Mouse (Mus musculus) ES-Bruce4 (cell line): ENCODE measurements around the gene Bst1. TPM values are rescaled to one million over a fixed set of nuclear protein-coding genes. Genes with fewer than 3 reads are reported as not detected.

Experiments used
- H3K27ac ChIP-seq: 2 replicates; pipeline ENCODE4 v1.5.1; 2012; ENCODE audit warnings: low read length, inconsistent platforms; ENCODE audit not compliant: insufficient read depth
- H3K27me3 ChIP-seq: 2 replicates; pipeline ENCODE4 v1.6.1; 2012; ENCODE audit warnings: mild to moderate bottlenecking, low read length, inconsistent platforms; ENCODE audit not compliant: control insufficient read depth, poor library complexity, insufficient read depth, severe bottlenecking
- H3K36me3 ChIP-seq: 2 replicates; pipeline ENCODE4 v1.6.1; 2012; ENCODE audit warnings: inconsistent platforms, mild to moderate bottlenecking, low read length, moderate library complexity; ENCODE audit not compliant: control insufficient read depth, poor library complexity, insufficient read depth, severe bottlenecking
- H3K4me1 ChIP-seq: one replicate; pipeline ENCODE4 v1.8.1; 2011; ENCODE audit warnings: low read length; ENCODE audit not compliant: control insufficient read depth, insufficient read depth
- H3K4me3 ChIP-seq: 2 replicates; pipeline ENCODE4 v1.5.1; 2011; ENCODE audit warnings: low read depth, mild to moderate bottlenecking, low read length
- H3K9ac ChIP-seq: 2 replicates; pipeline ENCODE4 v1.6.1; 2012; ENCODE audit warnings: low read depth, mild to moderate bottlenecking, inconsistent platforms; ENCODE audit not compliant: poor library complexity, severe bottlenecking
- H3K9me3 ChIP-seq: replicated peaks from 2 replicates; pipeline ENCODE4 v1.6.1; 2012; ENCODE audit warnings: mild to moderate bottlenecking, low read length, inconsistent platforms; ENCODE audit not compliant: control insufficient read depth, poor library complexity, insufficient read depth, severe bottlenecking
- CTCF ChIP-seq: IDR thresholded peaks from one replicate; pipeline ENCODE4 v1.8.1; 2011; ENCODE audit warnings: low read depth, low read length
- EP300 ChIP-seq: IDR thresholded peaks from 2 replicates; pipeline ENCODE4 v1.6.1; 2011; ENCODE audit warnings: low read depth, low read length; ENCODE audit not compliant: insufficient read depth
- POLR2A ChIP-seq: IDR thresholded peaks from one replicate; pipeline ENCODE4 v1.8.1; 2011; ENCODE audit warnings: low read length; ENCODE audit not compliant: insufficient read depth
- polyA plus RNA-seq: library from polyadenylated mRNA; stranded (reverse); fragments of >200 nt; gene quantifications from 2 replicates; pipeline ENCODE4 v1.2.4, GENCODE M21; 2011; ENCODE audit warnings: low read depth; ENCODE audit not compliant: missing spikeins, insufficient read depth, insufficient read length

Gene Bst1
- polyA plus RNA-seq, 1 experiment = 6.2 TPM

GRCm38 (mm10) chr5:43781423-43781976 lies 37.2 kb upstream of the Bst1 start:
- Histone ChIP-seq H3K4me3 (peak overlapping the region; percentile 95), H3K4me1 (no peaks in the 10 kb centered on the region)
- TF ChIP-seq POLR2A (no peak), CTCF (no peak), EP300 (no peak)

GRCm38 (mm10) chr5:43781977-43782930 lies 36.4 kb upstream of the Bst1 start:
- no peak for TF ChIP-seq EP300
- TF ChIP-seq POLR2A = no peak
- no peak for TF ChIP-seq CTCF
- Histone ChIP-seq H3K9ac (peak overlapping the region; percentile 86), H3K27ac (peak overlapping the region; percentile 88), H3K4me3 (peak overlapping the region; percentile 96), H3K4me1 (no peaks in the 10 kb centered on the region), H3K27me3 (no peaks in the 10 kb centered on the region), H3K36me3 (no peaks in the 10 kb centered on the region), H3K9me3 (no peaks in the 10 kb centered on the region)

More at GRCm38 (mm10) chr5:43781423-43781976, 37.2 kb upstream of the Bst1 start:
- Histone ChIP-seq H3K9me3 (no peaks in the 10 kb centered on the region), H3K27ac (peak overlapping the region; percentile 42), H3K36me3 (no peaks in the 10 kb centered on the region), H3K9ac (peak overlapping the region; percentile 86), H3K27me3 (no peaks in the 10 kb centered on the region)

GRCm38 (mm10) chr5:43783996-43784395 lies 34.7 kb upstream of the Bst1 start:
- Histone ChIP-seq H3K9me3 (no peaks in the 10 kb centered on the region), H3K4me3 (no peak overlapping the region), H3K36me3 (no peaks in the 10 kb centered on the region), H3K9ac (no peak overlapping the region), H3K27me3 (no peaks in the 10 kb centered on the region), H3K27ac (no peak overlapping the region), H3K4me1 (no peaks in the 10 kb centered on the region)
- TF ChIP-seq POLR2A (no peak), EP300 (no peak), CTCF (no peak)

GRCm38 (mm10) chr5:43786607-43787006 lies 32.1 kb upstream of the Bst1 start:
- no peak overlapping the region for H3K27ac ChIP-seq
- no peaks in the 10 kb centered on the region for H3K4me1 ChIP-seq
- no peak overlapping the region for H3K9ac ChIP-seq
- H3K36me3 ChIP-seq = no peaks in the 10 kb centered on the region
- no peaks in the 10 kb centered on the region for H3K9me3 ChIP-seq
- TF ChIP-seq POLR2A = no peak
- TF ChIP-seq CTCF = no peak
- no peak for TF ChIP-seq EP300
- no peaks in the 10 kb centered on the region for H3K27me3 ChIP-seq
- no peak overlapping the region for H3K4me3 ChIP-seq

- Histone ChIP-seq H3K4me1 (no peaks in the 10 kb centered on the region), H3K9ac (no peak overlapping the region), H3K4me3 (no peak overlapping the region), H3K27me3 (no peaks in the 10 kb centered on the region), H3K9me3 (no peaks in the 10 kb centered on the region), H3K36me3 (no peaks in the 10 kb centered on the region), H3K27ac (no peak overlapping the region)
- TF ChIP-seq POLR2A (no peak), EP300 (no peak), CTCF (no peak)
These were observed 30.5 kb upstream of the Bst1 start for GRCm38 (mm10) chr5:43787976-43788752.
